Mouse (Mus musculus) CH12.LX (cell line): ENCODE results near the gene Zfp784. TPM values are rescaled to one million over a fixed set of nuclear protein-coding genes. Genes with fewer than 3 reads are reported as not detected.

ENCODE experiments used
- DNase-seq: peaks from one replicate; pipeline ENCODE4 v3.0.0-alpha.2; 2013; ENCODE audit errors: extremely low read depth
- H3K27ac ChIP-seq: 2 replicates; pipeline ENCODE4 v1.5.1; 2012; ENCODE audit warnings: low read depth, mild to moderate bottlenecking, control low read depth, moderate library complexity; ENCODE audit not compliant: insufficient read depth
- H3K27me3 ChIP-seq: replicated peaks from 2 replicates; pipeline ENCODE3; 2012; ENCODE audit warnings: inconsistent platforms
- H3K36me3 ChIP-seq, 2 experiments: replicated peaks in 1 of 2; 2 replicates each; pipeline versions ENCODE3 to v1.6.1; 2012; ENCODE audit warnings: inconsistent platforms in 1 of 2, low read length in 1 of 2, mild to moderate bottlenecking in 1 of 2, mixed read lengths in 1 of 2, moderate library complexity in 1 of 2; ENCODE audit not compliant: control insufficient read depth in 1 of 2, insufficient read depth in 1 of 2
- H3K4me1 ChIP-seq, 2 experiments: 2 replicates each; pipeline ENCODE4 v1.6.1; 2012; ENCODE audit warnings: inconsistent platforms in 1 of 2, moderate library complexity in 1 of 2; ENCODE audit not compliant: insufficient read depth in 2 of 2, control insufficient read depth in 1 of 2
- H3K4me2 ChIP-seq: 2 replicates; pipeline ENCODE4 v1.6.1; 2012; ENCODE audit warnings: low read depth, mild to moderate bottlenecking, control low read depth; ENCODE audit not compliant: poor library complexity, insufficient read depth, severe bottlenecking
- H3K4me3 ChIP-seq, 3 experiments: fragments of 150-350 bp in 1 of 3; sonication (generic) in 1 of 3; replicated peaks in 1 of 3; 2 replicates each; pipeline versions ENCODE3 to v1.5.1; 2011 to 2012; ENCODE audit warnings: low read depth in 2 of 3, low read length in 2 of 3, mild to moderate bottlenecking in 2 of 3, moderate library complexity in 2 of 3, control low read depth in 1 of 3, improper control_type of control experiment in 1 of 3, inconsistent platforms in 1 of 3, mixed read lengths in 1 of 3; ENCODE audit not compliant: poor library complexity in 1 of 3
- H3K79me2 ChIP-seq: replicated peaks from 2 replicates; pipeline ENCODE4 v1.6.1; 2012; ENCODE audit warnings: mild to moderate bottlenecking, moderate library complexity; ENCODE audit not compliant: control insufficient read depth, poor library complexity, insufficient read depth, severe bottlenecking; ENCODE audit errors: extremely low read depth
- H3K9ac ChIP-seq: 2 replicates; pipeline ENCODE4 v1.6.1; 2012; ENCODE audit warnings: low read depth, mild to moderate bottlenecking, control low read depth, moderate library complexity; ENCODE audit not compliant: insufficient read depth
- H3K9me3 ChIP-seq: replicated peaks from 2 replicates; pipeline ENCODE3; 2012; ENCODE audit warnings: low read length, inconsistent platforms, mixed read lengths
- BHLHE40 ChIP-seq: IDR thresholded peaks from 2 replicates; pipeline ENCODE4 v1.6.1; 2011; ENCODE audit warnings: mild to moderate bottlenecking, low read depth, low read length, improper control_type of control experiment
- CTCF ChIP-seq, 2 experiments: IDR thresholded peaks in 1 of 2; conservative IDR thresholded peaks in 1 of 2; 2 replicates each; pipeline ENCODE4 v1.5.1; 2011 to 2012; ENCODE audit warnings: low read depth in 2 of 2, low read length in 2 of 2, improper control_type of control experiment in 1 of 2, inconsistent platforms in 1 of 2, mild to moderate bottlenecking in 1 of 2, moderate library complexity in 1 of 2
- E2F4 ChIP-seq: IDR thresholded peaks from 2 replicates; pipeline ENCODE4 v1.6.1; 2011; ENCODE audit warnings: low read depth, low read length, improper control_type of control experiment; ENCODE audit not compliant: insufficient replicate concordance
- ELF1 ChIP-seq: IDR thresholded peaks from 2 replicates; pipeline ENCODE4 v1.6.1; 2014; ENCODE audit warnings: low read depth, mild to moderate bottlenecking, inconsistent platforms, low read length, improper control_type of control experiment
- IRF4 ChIP-seq: IDR thresholded peaks from 2 replicates; pipeline ENCODE4 v1.6.1; 2014; ENCODE audit warnings: low read depth, mild to moderate bottlenecking, inconsistent platforms, low read length, improper control_type of control experiment
- MAFK ChIP-seq: IDR thresholded peaks from 2 replicates; pipeline ENCODE4 v1.6.1; 2011; ENCODE audit warnings: low read length, improper control_type of control experiment; ENCODE audit not compliant: insufficient replicate concordance
- MEF2A ChIP-seq: IDR thresholded peaks from 2 replicates; pipeline ENCODE4 v1.6.1; 2014; ENCODE audit warnings: low read depth, mild to moderate bottlenecking, inconsistent platforms, low read length, improper control_type of control experiment, borderline replicate concordance
- MXI1 ChIP-seq: IDR thresholded peaks from 2 replicates; pipeline ENCODE4 v1.6.1; 2011; ENCODE audit warnings: mild to moderate bottlenecking, low read depth, low read length, improper control_type of control experiment
- RAD21 ChIP-seq: IDR thresholded peaks from 2 replicates; pipeline ENCODE4 v1.6.1; 2011; ENCODE audit warnings: low read depth, mild to moderate bottlenecking, low read length, improper control_type of control experiment, moderate library complexity
- SIN3A ChIP-seq: IDR thresholded peaks from 2 replicates; pipeline ENCODE4 v1.6.1; 2012; ENCODE audit warnings: low read length, improper control_type of control experiment, inconsistent platforms
- SMC3 ChIP-seq: IDR thresholded peaks from 2 replicates; pipeline ENCODE4 v1.6.1; 2011; ENCODE audit warnings: low read depth, low read length, improper control_type of control experiment
- UBTF ChIP-seq: IDR thresholded peaks from 2 replicates; pipeline ENCODE4 v1.6.1; 2012; ENCODE audit warnings: low read depth, mild to moderate bottlenecking, inconsistent platforms, low read length, improper control_type of control experiment, moderate library complexity
- USF2 ChIP-seq: conservative IDR thresholded peaks from 2 replicates; pipeline ENCODE4 v1.6.1; 2011; ENCODE audit warnings: low read depth, low read length, improper control_type of control experiment
- ZC3H11A ChIP-seq: IDR thresholded peaks from 2 replicates; pipeline ENCODE4 v1.6.1; 2012; ENCODE audit warnings: low read depth, mild to moderate bottlenecking, inconsistent platforms, low read length, improper control_type of control experiment
- ZKSCAN1 ChIP-seq: IDR thresholded peaks from 2 replicates; pipeline ENCODE4 v1.6.1; 2012; ENCODE audit warnings: low read depth, inconsistent platforms, low read length, improper control_type of control experiment, borderline replicate concordance
- dilution Hi-C: fragments of 300-500 bp; cut with MboI; formaldehyde crosslinking; loops from 2 replicates; pipeline ENCODE4 v1.14.3; 2020; ENCODE audit warnings: low sequenced_read_pairs; ENCODE audit not compliant: extremely low pct_unique_long_range_greater_than_20kb, extremely low pct_ligation_motif_present
- in situ Hi-C: fragments of 300-500 bp; cut with MboI; formaldehyde crosslinking; loops from 3 replicates; pipeline ENCODE4 v1.14.3; 2019; ENCODE audit warnings: low sequenced_read_pairs, low pct_ligation_motif_present, low pct_unique_long_range_greater_than_20kb, mixed read lengths
- polyA plus RNA-seq: library from polyadenylated mRNA; unstranded; fragments of >175 nt; gene quantifications from 2 replicates; pipeline ENCODE4 v1.2.1, GENCODE M21; 2012; ENCODE audit warnings: low read depth; ENCODE audit not compliant: insufficient read length
- total RNA-seq, 2 experiments: library from RNA; depleted of rRNA; stranded (reverse); fragments of 300-350 nt in 1 of 2; fragments of >200 nt in 1 of 2; gene quantifications; 2 replicates each; pipeline ENCODE4 v1.2.3; 2012 to 2014

Gene Zfp784
- total and polyA plus RNA-seq, 3 experiments, result 0.53 to 1.5 (median 1.1) TPM

GRCm38 (mm10) chr7:5047313-5047712 lies 9.1 kb upstream of the Zfp784 start:
- Histone ChIP-seq H3K79me2 (no peaks in the 10 kb centered on the region), H3K9me3 (no peaks in the 10 kb centered on the region), H3K36me3 (peaks cover 0 to 2% of the 10 kb centered on the region in 2 experiments), H3K4me1 (peaks cover 16 to 30% of the 10 kb centered on the region in 2 experiments), H3K27ac (no peak overlapping the region), H3K9ac (no peak overlapping the region), H3K27me3 (no peaks in the 10 kb centered on the region), H3K4me3 (no peak overlapping the region), H3K4me2 (no peak overlapping the region)
- DNase-seq, result peak; percentile 48
- dilution Hi-C loops (no loop called here), in situ Hi-C loops (no loop called here)
- TF ChIP-seq USF2, result no peak
- no peak for TF ChIP-seq ZKSCAN1
- peak; percentile 69 for TF ChIP-seq SMC3
- peak; percentile 15 to 88; a peak in 2 of 4 replicates for TF ChIP-seq CTCF (conservative IDR thresholded peaks at IDR 0.05 in 1 of 2, IDR thresholded peaks at IDR 0.05 in 1 of 2; ENCODE audit: low read depth in 2 of 2, low read length in 2 of 2)
- peak; percentile 81 for TF ChIP-seq RAD21
- TF ChIP-seq ZC3H11A, result no peak
- TF ChIP-seq E2F4, result 0 out of 2 replicates have a peak, but pooled peaks have one; percentile 59
- TF ChIP-seq UBTF, result no peak
- no peak for TF ChIP-seq ELF1

- peak; percentile 34 for DNase-seq
- peaks cover 0 to 8% of the 10 kb centered on the region in 2 experiments for H3K36me3 ChIP-seq
- no peak overlapping the region for H3K27ac ChIP-seq
- H3K4me2 ChIP-seq, result no peak overlapping the region
- H3K9ac ChIP-seq, result no peak overlapping the region
- peaks cover 16 to 24% of the 10 kb centered on the region in 2 experiments for H3K4me1 ChIP-seq
- H3K4me3 ChIP-seq, result no peak overlapping the region
- dilution Hi-C loops (no loop called here), in situ Hi-C loops (no loop called here)
- H3K79me2 ChIP-seq, result no peaks in the 10 kb centered on the region
- H3K27me3 ChIP-seq, result no peaks in the 10 kb centered on the region
- TF ChIP-seq CTCF (conservative IDR thresholded peaks at IDR 0.05 in 1 of 2, IDR thresholded peaks at IDR 0.05 in 1 of 2; ENCODE audit: low read depth in 2 of 2, low read length in 2 of 2), result peak; percentile 13 to 65; a peak in 2 of 4 replicates
- TF ChIP-seq MEF2A, result no peak
- TF ChIP-seq IRF4, result 0 out of 2 replicates have a peak, but pooled peaks have one; percentile 19
- TF ChIP-seq MAFK, result peak; percentile 61
- TF ChIP-seq BHLHE40, result peak; percentile 17; the same call in 1 of the 2 replicates
- TF ChIP-seq MXI1, result no peak
- TF ChIP-seq RAD21, result peak; percentile 60
- no peak for TF ChIP-seq ELF1
- peak; percentile 27 for TF ChIP-seq SMC3
- TF ChIP-seq SIN3A, result no peak
- no peaks in the 10 kb centered on the region for H3K9me3 ChIP-seq
These were observed 7.9 kb upstream of the Zfp784 start for GRCm38 (mm10) chr7:5046112-5046511.
